Mouse (Mus musculus) hindbrain, embryonic 14.5 days (tissue): ENCODE data around the gene Acrbp. TPM values are rescaled to one million over a fixed set of nuclear protein-coding genes. Genes with fewer than 3 reads are reported as not detected.
A peak's percentile ranks its signal among the peaks of the same experiment; 100 is the strongest.

Experiments
- ATAC-seq: fragments of 200-750 bp; cut with Nextera tagmentation; 2 replicates; pipeline ENCODE4 v1.8.0; 2017; ENCODE audit warnings: moderate number of reproducible peaks, mild to moderate bottlenecking, moderate TSS enrichment, moderate library complexity; ENCODE audit not compliant: low FRiP score
- DNase-seq: peaks from one replicate; pipeline ENCODE4 v3.0.0-alpha.2; 2015; ENCODE audit warnings: low spot score
- H3K27ac ChIP-seq: fragments of 300-500 bp; sonication (generic); 2 replicates; pipeline ENCODE4 v1.5.1; 2014; ENCODE audit warnings: mild to moderate bottlenecking, moderate library complexity
- H3K27me3 ChIP-seq: fragments of 300-500 bp; sonication (generic); 2 replicates; pipeline ENCODE4 v1.6.1; 2014; ENCODE audit warnings: mild to moderate bottlenecking, low read length, mixed read lengths; ENCODE audit not compliant: control insufficient read depth, insufficient read depth
- H3K36me3 ChIP-seq: fragments of 300-500 bp; sonication (generic); replicated peaks from 2 replicates; pipeline ENCODE4 v1.6.1; 2014; ENCODE audit not compliant: control insufficient read depth, insufficient read depth
- H3K4me1 ChIP-seq: fragments of 300-500 bp; sonication (generic); replicated peaks from 2 replicates; pipeline ENCODE4 v1.6.1; 2014; ENCODE audit warnings: antibody characterized with exemption, low read length, mixed read lengths; ENCODE audit not compliant: control insufficient read depth, insufficient read depth
- H3K4me2 ChIP-seq: fragments of 300-500 bp; sonication (generic); replicated peaks from 2 replicates; pipeline ENCODE4 v1.6.1; 2014; ENCODE audit warnings: mild to moderate bottlenecking, moderate library complexity
- H3K4me3 ChIP-seq: fragments of 300-500 bp; sonication (generic); replicated peaks from 2 replicates; pipeline ENCODE4 v1.5.1; 2014; ENCODE audit warnings: mild to moderate bottlenecking, low read length
- H3K9ac ChIP-seq: fragments of 300-500 bp; sonication (generic); 2 replicates; pipeline ENCODE4 v1.6.1; 2014
- H3K9me3 ChIP-seq: fragments of 300-500 bp; sonication (generic); 2 replicates; pipeline ENCODE4 v1.6.1; 2016; ENCODE audit warnings: low read length; ENCODE audit not compliant: control insufficient read depth
- WGBS: fragments of 180-500 bp; shearing (Covaris S2); extraction: QIAGEN DNeasy Blood & Tissue Kit; methylation state at CpG from one replicate; pipeline ENCODE4 v1.1.7; 2014; 5-methylcytosine and 5-hydroxymethylcytosine counted together
- polyA plus RNA-seq: library from polyadenylated mRNA; unstranded; fragments of >200 nt; fragmentation: Nextera tagmentation; extraction: Ambion mirVana; gene quantifications from 2 replicates; pipeline ENCODE4 v1.2.1, GENCODE M21; 2014

Gene Acrbp
- polyA plus RNA-seq, 1 experiment from 2014 or later: 17.1 TPM

- Histone ChIP-seq H3K4me3 (no peak overlapping the region), H3K4me2 (peak overlapping the region; percentile 81; the same call in 1 of the 2 replicates), H3K4me1 (peaks cover 38% of the 10 kb centered on the region), H3K9me3 (no peaks in the 10 kb centered on the region), H3K36me3 (peaks cover 17% of the 10 kb centered on the region; the same call in 1 of the 2 replicates), H3K9ac (no peak overlapping the region), H3K27ac (peak overlapping the region; percentile 96), H3K27me3 (no peaks in the 10 kb centered on the region)
- no peak for ATAC-seq
- 63% methylated on average over 3 of the region's 3 CpGs for WGBS
- DNase-seq: no peak
Measured at GRCm38 (mm10) chr6:125094843-125095242, 45.4 kb downstream of the Acrbp start.

GRCm38 (mm10) chr6:125095391-125096278 lies 46.1 kb downstream of the Acrbp start, which contains the start of gene Chd4:
TSS of gene Chd4 (plus strand) at chr6:125095981.
- ATAC-seq: peak; percentile 77
- WGBS: 1% methylated on average over 37 of the region's 45 CpGs

GRCm38 (mm10) chr6:125096279-125096596 lies 46.7 kb downstream of the Acrbp start:
- Histone ChIP-seq H3K4me3 (peak overlapping the region; percentile 84), H3K27ac (peak overlapping the region; percentile 96), H3K36me3 (peaks cover 31% of the 10 kb centered on the region), H3K27me3 (no peaks in the 10 kb centered on the region), H3K4me1 (peaks cover 33% of the 10 kb centered on the region), H3K4me2 (peak overlapping the region; percentile 81), H3K9ac (peak overlapping the region; percentile 92), H3K9me3 (no peaks in the 10 kb centered on the region)
- ATAC-seq (no peak), DNase-seq (no peak)
- WGBS: under 1% methylated on average over 24 of the region's 32 CpGs

More at GRCm38 (mm10) chr6:125095391-125096278, 46.1 kb downstream of the Acrbp start, which contains the start of gene Chd4:
- peaks cover 25% of the 10 kb centered on the region for H3K36me3 ChIP-seq
- H3K27ac ChIP-seq: peak within 1 kb of the TSS; percentile 96
- H3K9me3 ChIP-seq: no peaks in the 10 kb centered on the region
- peak within 1 kb of the TSS; percentile 84 for H3K4me3 ChIP-seq
- H3K4me2 ChIP-seq: peak within 1 kb of the TSS; percentile 81
- peak; percentile 88 for DNase-seq
- no peaks in the 10 kb centered on the region for H3K27me3 ChIP-seq
- peak within 1 kb of the TSS; percentile 92 for H3K9ac ChIP-seq
- peaks cover 34% of the 10 kb centered on the region for H3K4me1 ChIP-seq

GRCm38 (mm10) chr6:125096597-125097345 lies 47.3 kb downstream of the Acrbp start:
- Histone ChIP-seq H3K27ac (peak overlapping the region; percentile 96), H3K4me3 (peak overlapping the region; percentile 84), H3K4me2 (peak overlapping the region; percentile 81), H3K36me3 (peaks cover 36% of the 10 kb centered on the region), H3K27me3 (no peaks in the 10 kb centered on the region), H3K9ac (peak overlapping the region; percentile 92), H3K4me1 (peaks cover 33% of the 10 kb centered on the region), H3K9me3 (no peaks in the 10 kb centered on the region)
- WGBS: under 1% methylated on average over 35 of the region's 44 CpGs
- no peak for DNase-seq
- peak; percentile 49 for ATAC-seq

GRCm38 (mm10) chr6:125097346-125097689 lies 47.8 kb downstream of the Acrbp start:
- under 1% methylated on average over 12 of the region's 12 CpGs for WGBS

GRCm38 (mm10) chr6:125097951-125098350 lies 48.5 kb downstream of the Acrbp start:
- H3K4me2 ChIP-seq: peak overlapping the region; percentile 81
- peak overlapping the region; percentile 92 for H3K9ac ChIP-seq
- H3K36me3 ChIP-seq: peaks cover 48% of the 10 kb centered on the region
- H3K27ac ChIP-seq: 0 out of 2 replicates have a peak overlapping the region, but pooled peaks have one; percentile 20
- H3K9me3 ChIP-seq: no peaks in the 10 kb centered on the region
- WGBS: 57% methylated on average over 8 of the region's 8 CpGs
- DNase-seq (no peak), ATAC-seq (no peak)
- no peaks in the 10 kb centered on the region for H3K27me3 ChIP-seq
- peaks cover 33% of the 10 kb centered on the region for H3K4me1 ChIP-seq
- peak overlapping the region; percentile 84 for H3K4me3 ChIP-seq

More at GRCm38 (mm10) chr6:125097346-125097689, 47.8 kb downstream of the Acrbp start:
- H3K27me3 ChIP-seq: no peaks in the 10 kb centered on the region
- H3K27ac ChIP-seq: peak overlapping the region; percentile 96
- H3K4me1 ChIP-seq: peaks cover 33% of the 10 kb centered on the region
- H3K4me3 ChIP-seq: peak overlapping the region; percentile 84
- DNase-seq (no peak), ATAC-seq (no peak; the same call in 1 of the 2 replicates)
- H3K4me2 ChIP-seq: peak overlapping the region; percentile 81
- H3K36me3 ChIP-seq: peaks cover 42% of the 10 kb centered on the region
- no peaks in the 10 kb centered on the region for H3K9me3 ChIP-seq
- H3K9ac ChIP-seq: peak overlapping the region; percentile 92

- H3K27ac ChIP-seq: 0 out of 2 replicates have a peak overlapping the region, but pooled peaks have one; percentile 20
- peaks cover 33% of the 10 kb centered on the region for H3K4me1 ChIP-seq
- H3K4me2 ChIP-seq: peak overlapping the region; percentile 81
- H3K9me3 ChIP-seq: no peaks in the 10 kb centered on the region
- peak overlapping the region; percentile 92 for H3K9ac ChIP-seq
- H3K27me3 ChIP-seq: no peaks in the 10 kb centered on the region
- DNase-seq: no peak
- H3K36me3 ChIP-seq: peaks cover 52% of the 10 kb centered on the region
- H3K4me3 ChIP-seq: peak overlapping the region; percentile 84
- ATAC-seq: no peak
- WGBS: 51% methylated on average over 3 of the region's 3 CpGs
Measured at GRCm38 (mm10) chr6:125098513-125098912, 49.0 kb downstream of the Acrbp start.

- no peaks in the 10 kb centered on the region for H3K9me3 ChIP-seq
- no peak for ATAC-seq
- WGBS: 26% methylated on average over 5 of the region's 5 CpGs
- H3K4me3 ChIP-seq: peak overlapping the region; percentile 84
- no peaks in the 10 kb centered on the region for H3K27me3 ChIP-seq
- H3K4me2 ChIP-seq: peak overlapping the region; percentile 81
- no peak for DNase-seq
- H3K27ac ChIP-seq: peak overlapping the region; percentile 79
- H3K9ac ChIP-seq: peak overlapping the region; percentile 92
- peaks cover 33% of the 10 kb centered on the region for H3K4me1 ChIP-seq
- H3K36me3 ChIP-seq: peaks cover 62% of the 10 kb centered on the region
Measured at GRCm38 (mm10) chr6:125099421-125099971, 50.0 kb downstream of the Acrbp start.

- H3K27me3 ChIP-seq: no peaks in the 10 kb centered on the region
- H3K27ac ChIP-seq: no peak overlapping the region
- no peak overlapping the region for H3K4me3 ChIP-seq
- H3K9ac ChIP-seq: no peak overlapping the region
- H3K4me1 ChIP-seq: peaks cover 27% of the 10 kb centered on the region
- no peaks in the 10 kb centered on the region for H3K9me3 ChIP-seq
- ATAC-seq (no peak), DNase-seq (no peak)
- WGBS: 81% methylated on average over 9 of the region's 9 CpGs
- H3K36me3 ChIP-seq: peaks cover 82% of the 10 kb centered on the region
- H3K4me2 ChIP-seq: no peak overlapping the region
Measured at GRCm38 (mm10) chr6:125101444-125101843, 52.0 kb downstream of the Acrbp start.
